Mouse (Mus musculus) G1E-ER4 (cell line): Measurements from ENCODE around the gene Zmiz1. TPM values are rescaled to one million over a fixed set of nuclear protein-coding genes. Genes with fewer than 3 reads are reported as not detected.

Experiments used
- GATA1 ChIP-seq: IDR thresholded peaks from one replicate; pipeline ENCODE4 v1.8.0; 2012; ENCODE audit warnings: low read length, inconsistent platforms
- polyA plus RNA-seq: library from polyadenylated mRNA; stranded (reverse); fragments of >175 nt; gene quantifications from 2 replicates; pipeline ENCODE4 v1.2.3, GENCODE M21; 2012

Gene Zmiz1
- polyA plus RNA-seq, 1 experiment, result not detected

DNA sequence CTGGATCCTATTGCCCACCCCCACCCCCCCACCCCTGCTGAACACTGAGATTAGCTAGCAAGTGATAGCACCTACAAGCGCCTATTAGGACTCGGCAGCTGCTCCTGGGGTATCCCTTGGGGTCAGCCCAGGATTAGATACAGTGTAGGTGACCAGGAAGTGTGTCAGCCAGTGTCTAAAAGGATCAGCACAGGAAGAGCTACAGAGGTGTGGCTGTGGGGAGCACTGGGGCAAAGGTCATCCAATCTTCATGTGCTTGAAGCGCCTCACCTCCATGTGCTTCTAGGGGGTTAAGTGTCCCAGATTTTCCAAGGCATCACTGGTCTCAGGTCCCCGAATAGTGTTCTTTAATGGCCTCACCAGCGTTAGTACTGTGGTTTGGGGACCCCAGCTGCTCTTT is 33.0 kb downstream of the Zmiz1 start:
- no peak for TF ChIP-seq GATA1

DNA sequence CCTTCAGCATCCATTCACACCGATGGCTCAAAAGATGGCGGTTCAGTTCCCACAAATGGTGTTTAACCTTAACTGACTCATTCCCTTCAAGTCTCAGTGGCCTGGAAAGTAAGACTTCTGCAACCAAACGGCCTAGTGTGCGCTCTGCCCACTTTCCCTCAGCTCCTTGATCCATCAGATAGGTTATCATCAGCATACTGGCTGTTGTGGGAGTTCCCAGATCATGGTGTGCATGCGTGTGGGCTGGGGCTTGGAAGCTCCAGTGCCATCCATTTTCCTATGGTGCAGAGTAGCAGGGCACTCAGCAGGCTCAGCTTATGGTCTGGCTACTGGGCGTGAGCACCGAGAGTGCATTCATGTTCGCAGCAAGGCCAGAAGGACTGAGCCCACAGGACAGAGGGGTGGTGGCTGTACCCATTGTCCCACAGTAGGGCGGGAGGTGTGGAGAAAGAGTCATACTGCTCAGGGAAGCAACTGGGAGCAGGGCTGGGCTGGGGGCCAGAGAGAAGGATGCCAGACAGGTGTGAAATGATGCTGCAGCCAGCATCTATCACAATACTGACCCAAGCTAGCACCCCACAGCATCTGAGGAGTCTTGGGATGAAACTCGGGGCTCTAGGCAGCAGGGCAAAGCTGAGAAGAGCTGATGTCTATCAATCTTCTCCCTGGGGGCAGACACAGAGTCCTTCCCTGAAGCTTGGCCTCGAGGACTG is 33.7 kb downstream of the Zmiz1 start:
- TF ChIP-seq GATA1, result no peak

GRCm38 (mm10) chr14:25493301-25494241 is 34.6 kb downstream of the Zmiz1 start:
- TF ChIP-seq GATA1, result no peak

- no peak for TF ChIP-seq GATA1
Measured at GRCm38 (mm10) chr14:25494778-25495177, 35.8 kb downstream of the Zmiz1 start.

DNA sequence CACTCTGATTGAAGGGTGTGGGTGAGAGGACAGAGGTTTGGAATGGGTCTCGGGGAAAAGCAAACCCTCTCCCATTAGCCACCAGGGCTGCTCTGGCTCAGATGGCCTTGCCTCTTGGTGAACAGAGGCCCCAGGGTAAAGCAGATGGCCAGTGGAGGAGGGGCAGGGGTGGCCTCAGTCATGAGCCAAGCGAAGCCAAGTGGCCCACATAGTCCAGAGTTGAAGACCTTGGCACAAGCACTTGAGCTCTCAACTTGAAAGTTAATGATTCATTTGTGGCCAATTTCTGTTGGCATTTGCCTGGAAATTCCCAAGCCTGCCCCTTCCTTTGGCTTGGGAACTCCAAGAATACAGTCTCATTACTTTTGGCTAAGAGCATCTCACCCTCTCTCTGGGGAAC is 37.1 kb downstream of the Zmiz1 start:
- TF ChIP-seq GATA1, result no peak

- no peak for TF ChIP-seq GATA1
Measured at GRCm38 (mm10) chr14:25496989-25497388, 38.0 kb downstream of the Zmiz1 start.

GRCm38 (mm10) chr14:25497596-25497995 is 38.6 kb downstream of the Zmiz1 start:
- TF ChIP-seq GATA1, result no peak

DNA sequence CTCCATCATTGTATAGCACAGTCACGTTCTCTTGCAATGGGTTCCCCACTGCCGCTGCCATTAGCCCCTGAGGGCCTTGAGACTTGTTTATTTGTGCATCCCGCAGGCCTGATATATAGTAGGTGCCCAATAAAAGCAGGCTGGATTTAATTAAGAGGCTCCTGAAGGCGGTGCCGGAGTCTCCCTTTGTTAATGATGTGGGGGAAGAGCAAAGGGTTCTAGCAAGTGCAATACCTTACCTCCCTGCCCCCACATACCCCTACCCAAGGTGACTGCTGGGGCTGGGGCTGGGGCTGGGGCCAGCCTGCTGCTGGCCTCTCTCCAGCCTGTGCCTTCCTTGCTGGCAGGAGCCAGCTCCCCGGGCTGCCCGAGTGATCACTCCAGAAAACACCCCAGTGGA is 39.4 kb downstream of the Zmiz1 start:
- no peak for TF ChIP-seq GATA1

DNA sequence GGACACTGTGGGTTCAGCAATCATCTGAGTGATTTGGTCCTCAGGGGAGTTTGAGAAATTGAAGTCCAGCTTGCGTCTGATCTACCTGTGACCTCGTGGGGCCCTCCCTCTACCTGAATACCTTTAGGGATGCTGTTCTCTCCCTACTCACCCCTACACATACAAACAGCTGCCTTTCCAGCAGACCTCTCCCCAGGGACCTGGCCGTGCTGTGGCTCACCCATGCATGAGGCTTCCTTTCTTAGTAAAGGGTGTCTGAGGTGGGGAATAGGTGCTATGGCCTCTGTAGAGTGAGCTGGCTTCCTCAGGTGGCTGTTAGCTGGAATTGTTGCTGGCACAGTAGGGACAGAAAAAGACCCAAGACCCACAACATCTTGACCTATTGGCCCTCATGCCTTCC is 40.5 kb downstream of the Zmiz1 start:
- TF ChIP-seq GATA1, result no peak

- no peak for TF ChIP-seq GATA1
Measured at GRCm38 (mm10) chr14:25500511-25501120, 41.6 kb downstream of the Zmiz1 start.

GRCm38 (mm10) chr14:25501481-25501880 is 42.5 kb downstream of the Zmiz1 start:
- no peak for TF ChIP-seq GATA1

GRCm38 (mm10) chr14:25502355-25502754 is 43.4 kb downstream of the Zmiz1 start:
- TF ChIP-seq GATA1, result no peak

DNA sequence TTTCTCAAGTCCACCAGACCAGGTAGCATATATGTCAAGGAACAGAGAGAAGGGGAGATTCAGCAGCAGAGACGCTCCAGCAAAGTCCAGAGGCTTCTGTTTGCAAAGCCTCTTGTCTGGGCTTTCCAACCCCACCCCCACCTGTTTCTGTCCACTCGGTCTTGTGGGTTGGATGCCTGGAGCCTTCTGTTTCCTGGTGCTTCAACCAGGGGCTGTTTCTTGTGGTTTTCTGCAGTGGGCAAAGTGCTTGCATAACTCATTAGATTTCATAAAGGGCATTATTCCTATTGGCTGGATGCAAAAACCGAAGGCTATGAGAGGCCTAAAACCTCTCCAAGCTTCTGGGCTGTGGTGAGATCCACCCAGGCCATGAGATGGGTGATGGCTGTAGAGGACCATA is 45.3 kb downstream of the Zmiz1 start:
- TF ChIP-seq GATA1, result no peak

DNA sequence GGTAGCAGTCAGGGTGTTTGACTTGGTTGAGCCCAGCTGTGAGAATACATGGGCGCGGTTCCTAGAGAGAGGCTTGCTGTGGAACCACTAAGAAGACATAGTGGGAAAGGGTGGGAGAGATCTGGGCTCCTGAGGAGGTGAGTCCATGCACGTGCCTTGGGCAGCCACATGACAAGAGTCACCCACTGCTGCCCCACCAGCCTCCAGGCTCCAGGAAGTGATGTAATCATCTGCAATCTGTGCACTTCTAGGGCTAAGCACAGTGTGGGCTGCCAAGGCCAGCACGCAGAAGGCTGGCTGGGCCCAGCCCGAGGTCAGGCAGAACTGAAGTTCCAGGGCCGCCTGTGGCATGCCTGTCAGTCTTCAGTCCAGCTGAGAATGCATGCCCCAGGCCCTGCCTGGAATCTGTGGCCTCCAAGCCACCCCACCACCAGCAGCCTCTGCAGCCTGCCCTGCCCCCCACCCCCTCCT is 46.3 kb downstream of the Zmiz1 start:
- TF ChIP-seq GATA1, result no peak

DNA sequence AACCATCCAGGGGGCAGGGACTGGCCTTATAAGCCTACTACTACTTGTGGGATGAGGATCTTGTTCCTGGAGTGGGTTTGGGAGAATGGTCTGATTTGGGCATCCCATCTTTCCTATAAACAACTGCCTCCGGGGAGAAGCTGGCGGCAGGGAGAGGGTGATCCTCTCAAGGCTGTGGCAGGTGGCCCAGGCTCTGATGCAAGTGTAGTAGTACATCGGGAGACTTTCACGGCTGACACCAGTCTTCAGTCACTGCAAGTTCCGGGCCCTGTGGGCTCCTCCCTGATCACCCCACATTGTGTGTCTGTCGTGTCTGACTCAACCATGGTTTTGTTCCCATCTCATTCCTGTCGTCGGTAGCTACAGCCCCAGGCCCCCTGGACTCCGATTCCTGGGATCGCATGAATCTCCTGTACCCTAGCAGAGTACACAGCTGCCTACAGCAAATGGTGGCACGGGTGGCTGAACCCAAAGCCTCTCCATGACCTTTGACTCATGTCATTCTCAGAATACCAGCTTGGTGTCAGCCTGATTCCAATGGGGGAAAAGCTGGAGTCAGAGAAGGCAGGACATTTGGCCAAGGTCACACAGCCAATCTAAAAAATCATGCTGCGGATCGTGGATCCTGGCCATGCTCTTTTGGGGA is 49.2 kb downstream of the Zmiz1 start:
- no peak for TF ChIP-seq GATA1

DNA sequence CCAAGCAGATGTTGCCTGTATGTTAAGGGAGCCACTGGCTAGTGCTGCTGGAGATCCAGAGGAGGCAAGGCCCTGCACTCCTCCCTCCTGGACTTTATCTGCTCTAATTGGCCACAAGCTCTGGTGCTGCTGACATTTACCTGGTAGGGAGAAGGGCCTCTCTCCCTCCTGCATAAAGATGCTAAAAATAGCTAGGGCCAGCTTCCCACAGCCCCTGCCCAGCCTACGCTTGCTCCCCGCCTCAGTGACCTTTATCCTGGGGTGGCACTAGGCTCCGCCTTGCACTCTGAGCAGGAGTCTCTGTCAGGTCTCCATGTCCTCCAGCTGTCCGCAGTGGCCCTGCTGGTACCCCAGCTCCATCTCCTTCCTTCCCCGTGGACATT is 49.8 kb downstream of the Zmiz1 start:
- TF ChIP-seq GATA1, result no peak
